Mouse (Mus musculus): ENCODE measurements around the gene Cst13. TPM values are rescaled to one million over a fixed set of nuclear protein-coding genes. Genes with fewer than 3 reads are reported as not detected.

Gene Cst13
- polyA plus RNA-seq, 1 experiment from 2014 or later = not detected

DNA sequence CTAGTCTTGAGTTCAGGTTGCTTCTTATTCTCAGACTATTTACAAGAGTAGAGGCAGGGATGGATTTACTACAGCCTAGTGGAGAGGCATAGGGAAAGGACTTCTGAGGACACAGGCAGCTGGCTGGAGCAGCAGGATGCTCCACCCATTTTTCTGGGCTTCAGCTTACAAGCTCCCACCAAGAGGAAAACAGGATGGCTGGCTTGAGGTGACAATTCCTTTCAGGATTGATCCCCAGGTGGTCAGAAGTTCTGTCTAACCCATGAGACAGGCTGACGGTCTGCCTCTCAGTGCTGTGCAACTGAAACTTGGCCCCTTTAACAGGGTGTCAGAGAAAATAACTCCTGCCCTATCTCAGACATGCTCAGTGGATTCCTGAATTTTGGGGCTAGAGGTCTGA lies 59.3 kb downstream of the Cst13 start:
- Histone ChIP-seq H3K36me3 (ENCODE audit: control insufficient read depth, insufficient read depth, low read length) (no peaks in the 10 kb centered on the region), H3K4me1 (replicated peaks; ENCODE audit: control insufficient read depth, insufficient read depth, low read length) (no peaks in the 10 kb centered on the region; the same call in 1 of the 2 replicates), H3K4me3 (ENCODE audit: low read depth, low read length) (no peak overlapping the region), H3K27me3 (ENCODE audit: control insufficient read depth, insufficient read depth, low read length) (no peaks in the 10 kb centered on the region), H3K9me3 (ENCODE audit: control insufficient read depth, low read length) (no peaks in the 10 kb centered on the region), H3K9ac (ENCODE audit: low read depth, low read length) (no peak overlapping the region), H3K4me2 (replicated peaks; ENCODE audit: low read depth, low read length) (no peak overlapping the region), H3K27ac (ENCODE audit: low read depth, low read length) (no peak overlapping the region)
- 37% methylated on average over 1 of the region's 1 CpGs for WGBS
- no peak for ATAC-seq (ENCODE audit: low FRiP score)
- no peak for DNase-seq (ENCODE audit: low spot score)

Other genes starting within 250 kb of the Cst13 start
- 113 and 114 TPM in 2 replicates for gene Nxt1, start 147.5 kb upstream of the Cst13 start, polyA plus RNA-seq (2014; fragmentation: Nextera tagmentation; extraction: Ambion mirVana)
- gene Gzf1, start 139.1 kb upstream of the Cst13 start, polyA plus RNA-seq (2014; fragmentation: Nextera tagmentation; extraction: Ambion mirVana) = 21.0 and 24.8 TPM in 2 replicates
- gene Napb, start 87.6 kb upstream of the Cst13 start, polyA plus RNA-seq (2014; fragmentation: Nextera tagmentation; extraction: Ambion mirVana) = 24.1 and 25.8 TPM in 2 replicates
- 0.32 TPM in 1 of 2 replicates, not detected in the other for gene Cstl1, start 69.7 kb upstream of the Cst13 start, polyA plus RNA-seq (2014; fragmentation: Nextera tagmentation; extraction: Ambion mirVana)
- not detected in 2 replicates for gene Cst11, start 48.6 kb upstream of the Cst13 start, polyA plus RNA-seq (2014; fragmentation: Nextera tagmentation; extraction: Ambion mirVana)
- gene 8030411F24Rik, start 38.1 kb upstream of the Cst13 start, polyA plus RNA-seq (2014; fragmentation: Nextera tagmentation; extraction: Ambion mirVana) = not detected in 2 replicates
- not detected in 2 replicates for gene Cst12, start 30.7 kb upstream of the Cst13 start, polyA plus RNA-seq (2014; fragmentation: Nextera tagmentation; extraction: Ambion mirVana)
- gene Cst8, start 21.3 kb upstream of the Cst13 start, polyA plus RNA-seq (2014; fragmentation: Nextera tagmentation; extraction: Ambion mirVana) = not detected in 2 replicates
- gene Cst9, start 15.1 kb downstream of the Cst13 start, polyA plus RNA-seq (2014; fragmentation: Nextera tagmentation; extraction: Ambion mirVana) = not detected in 2 replicates
- gene 9230104L09Rik, start 45.0 kb downstream of the Cst13 start, polyA plus RNA-seq (2014; fragmentation: Nextera tagmentation; extraction: Ambion mirVana) = not detected in 2 replicates
- gene Cst3, start 55.6 kb downstream of the Cst13 start, polyA plus RNA-seq (2014; fragmentation: Nextera tagmentation; extraction: Ambion mirVana) = 367 and 384 TPM in 2 replicates
- gene Gm1330, start 183.2 kb downstream of the Cst13 start, polyA plus RNA-seq (2014; fragmentation: Nextera tagmentation; extraction: Ambion mirVana) = not detected in 2 replicates
- not detected in 2 replicates for gene Gm10750, start 197.2 kb downstream of the Cst13 start, polyA plus RNA-seq (2014; fragmentation: Nextera tagmentation; extraction: Ambion mirVana)